Mouse (Mus musculus) thymus, postnatal 4 days (tissue): ENCODE measurements around the gene Ndufv2.

Experiments used
- DNase-seq: peaks from one replicate; pipeline ENCODE4 v3.0.0; 2021

Gene Ndufv2

DNA sequence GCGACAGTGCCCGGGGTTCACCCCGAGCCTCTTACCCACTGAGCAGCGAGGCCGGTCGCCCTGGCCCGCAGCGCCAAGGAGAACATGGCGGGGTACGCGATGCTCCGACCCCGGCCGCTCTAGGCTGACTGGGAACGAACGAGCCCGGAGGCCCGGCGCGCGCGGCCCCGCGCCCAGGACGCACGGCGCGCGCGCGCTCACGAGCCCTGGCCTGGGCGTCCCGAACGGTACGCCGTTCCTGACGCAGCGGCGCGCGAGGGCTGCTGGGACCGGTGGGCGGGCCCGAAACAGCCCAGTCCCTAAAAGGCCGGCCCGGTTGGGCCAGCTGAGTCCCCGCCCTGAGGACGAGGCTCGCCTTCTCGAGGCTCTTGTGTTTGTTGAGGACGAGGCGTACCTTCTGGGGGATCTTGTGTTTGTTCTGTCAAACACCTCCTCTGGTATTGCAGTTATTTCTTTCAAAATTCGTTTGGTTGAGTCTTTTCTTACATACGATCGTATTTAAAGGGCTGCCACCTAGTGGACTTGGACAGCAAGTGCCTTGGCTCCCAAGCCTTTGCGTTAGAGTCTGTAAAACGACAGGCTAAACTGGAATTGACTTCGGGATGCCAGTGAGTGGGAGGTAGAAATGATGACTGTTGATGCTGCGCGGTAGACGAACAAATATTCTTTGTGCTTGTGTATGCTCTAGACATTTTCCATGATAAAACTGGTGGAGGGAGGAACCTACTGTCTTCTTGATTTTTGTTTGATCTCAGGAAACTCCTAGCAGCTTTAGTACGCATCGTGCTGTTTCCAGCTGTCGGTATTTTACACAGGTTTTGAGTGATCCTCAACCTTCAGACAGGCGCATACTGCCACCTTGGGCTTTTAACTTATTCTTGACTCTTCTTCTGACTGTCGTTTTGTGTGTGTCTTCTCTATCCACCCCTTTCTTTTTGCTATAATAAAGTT, at the start of gene Ndufv2:
Gene Ndufv2 (minus strand): TSS at position 180 of the 951 bp plus-strand sequence.
- DNase-seq, result peak; percentile 95

DNA sequence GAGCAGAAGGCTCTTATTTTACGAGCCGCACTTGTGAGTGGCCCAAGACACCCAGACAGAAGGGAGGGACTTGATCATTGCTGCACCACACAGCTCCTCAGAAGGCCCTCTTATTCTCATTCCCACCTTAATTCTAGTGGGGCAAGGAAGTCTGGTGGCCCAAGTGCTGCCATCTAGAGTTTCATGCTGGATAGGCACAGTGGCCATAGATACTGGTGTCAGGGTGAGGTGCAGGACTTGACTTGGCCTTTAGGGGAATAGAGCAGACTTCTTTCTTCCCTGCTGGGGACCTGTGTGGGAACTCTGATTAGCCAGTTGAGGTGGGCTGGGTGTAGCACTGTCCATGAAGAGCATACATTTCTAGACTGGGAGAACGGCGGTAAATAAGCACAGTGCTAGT, 29.9 kb upstream of the Ndufv2 start:
- DNase-seq, result peak; percentile 66

DNA sequence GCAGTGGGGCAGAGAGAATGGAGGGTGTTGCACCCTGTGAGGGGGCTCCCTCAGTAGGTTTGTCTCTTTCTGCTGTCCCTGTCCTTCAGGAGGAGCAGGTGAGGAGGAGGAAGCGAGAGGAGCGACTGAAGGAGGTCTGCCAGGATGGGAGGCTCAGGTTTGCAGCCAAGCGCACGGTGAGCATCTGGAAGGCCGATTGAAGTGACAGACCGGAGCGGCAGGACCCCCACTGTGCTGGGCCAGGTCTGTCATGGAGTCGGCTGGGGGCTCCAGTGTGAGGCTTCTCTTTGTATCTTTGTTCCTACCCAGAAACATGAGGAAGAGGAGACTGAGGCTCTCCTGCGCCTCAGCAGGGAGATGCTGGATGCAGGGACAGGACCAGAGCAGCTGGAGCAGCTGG, 29.0 kb upstream of the Ndufv2 start:
- no peak for DNase-seq

DNA sequence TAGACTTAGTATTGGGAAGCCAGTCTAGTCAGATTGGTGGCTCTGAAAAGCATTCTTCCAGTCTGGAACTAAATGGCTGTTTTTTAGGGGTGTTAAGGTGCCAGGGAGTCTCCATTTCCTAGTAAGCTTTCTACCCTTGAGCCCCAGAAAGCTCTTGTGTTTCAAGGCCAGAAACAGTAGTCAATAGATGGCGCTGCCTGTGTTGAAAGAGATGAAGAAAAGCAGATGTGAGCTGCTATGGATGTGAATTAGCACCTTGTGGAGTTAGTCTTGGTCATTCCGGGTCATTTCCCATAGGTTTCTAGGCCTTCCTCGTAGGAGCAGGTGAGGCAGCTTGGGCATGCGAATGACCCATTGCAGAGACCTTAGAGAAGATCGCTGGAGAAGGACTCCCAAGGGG, 23.9 kb upstream of the Ndufv2 start:
- no peak for DNase-seq

DNA sequence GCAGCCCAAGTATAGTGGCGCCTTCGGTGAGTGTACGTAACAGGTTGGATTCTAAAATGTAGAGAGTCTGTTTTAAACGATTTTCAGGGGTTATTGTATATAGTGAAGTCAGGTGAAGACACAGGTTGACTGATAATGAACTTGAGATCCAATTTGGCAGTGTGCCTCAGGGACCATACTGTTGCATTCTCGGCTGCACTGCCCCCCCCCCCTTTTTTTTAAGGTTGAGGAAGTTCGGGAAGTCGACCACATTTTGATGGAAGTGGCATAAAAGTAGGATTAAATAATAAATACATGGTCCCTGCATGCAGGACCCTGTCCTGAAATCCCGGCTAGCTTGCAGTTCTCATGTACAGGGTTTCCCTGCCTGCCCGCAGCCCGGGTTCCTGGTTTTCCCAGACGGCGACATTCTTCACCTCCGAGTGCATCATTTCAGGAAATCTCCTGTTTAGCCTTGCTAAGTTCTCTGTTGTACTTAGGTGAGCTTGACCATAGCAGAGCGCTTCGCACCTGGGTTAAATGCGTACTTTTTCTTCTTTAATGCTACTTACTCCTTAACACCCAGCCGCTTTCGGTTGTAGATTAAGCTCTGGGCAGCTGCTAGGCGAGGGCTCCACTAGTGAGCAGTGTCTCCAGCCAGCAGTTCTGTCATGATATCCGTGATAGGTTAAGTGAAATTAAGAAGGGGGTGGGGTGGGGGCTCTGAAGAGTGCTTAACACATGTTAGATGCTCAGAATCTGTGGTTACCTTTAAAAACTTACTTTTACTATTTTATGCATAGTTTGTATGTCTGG, 22.7 kb upstream of the Ndufv2 start:
- peak; percentile 32 for DNase-seq

DNA sequence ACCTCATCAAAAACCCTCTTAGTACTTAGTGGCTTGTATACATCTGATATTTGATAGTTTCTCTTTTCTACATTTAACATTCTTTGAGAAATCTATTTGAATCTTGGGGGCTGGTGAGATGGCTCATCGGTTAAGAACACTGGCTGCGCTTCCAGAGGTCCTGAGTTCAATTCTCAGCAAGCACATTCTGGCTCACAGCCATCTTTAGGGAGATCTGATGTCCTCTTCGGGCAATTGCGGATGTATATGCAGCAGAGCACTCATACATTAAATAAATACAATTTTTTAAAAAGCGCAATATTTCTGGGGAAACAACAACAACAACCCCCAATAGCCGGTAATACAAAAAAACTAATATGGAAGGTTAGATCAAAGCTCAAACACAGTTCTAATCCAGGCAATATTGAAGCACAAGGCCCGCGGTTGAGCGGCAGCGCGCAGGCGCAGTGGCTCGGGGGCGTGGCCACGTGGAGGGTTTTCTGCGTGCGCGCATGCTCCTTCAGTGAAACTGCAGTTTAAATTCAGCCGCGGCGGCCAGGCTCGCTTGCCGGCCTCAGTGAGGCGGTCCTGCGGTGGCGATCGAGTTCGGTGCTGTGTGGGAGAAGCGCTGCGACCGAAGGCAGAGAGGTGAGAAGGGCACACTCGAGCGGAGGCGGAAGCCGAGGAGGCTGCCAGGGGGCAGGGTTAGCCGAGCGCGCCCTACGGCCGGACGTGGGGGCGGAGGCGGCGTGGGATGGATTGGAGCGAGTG, 21.9 kb upstream of the Ndufv2 start, which contains the start of gene Ddx11:
Gene Ddx11 (plus strand): TSS at position 455 of the 750 bp plus-strand sequence.
- DNase-seq, result peak; percentile 98

DNA sequence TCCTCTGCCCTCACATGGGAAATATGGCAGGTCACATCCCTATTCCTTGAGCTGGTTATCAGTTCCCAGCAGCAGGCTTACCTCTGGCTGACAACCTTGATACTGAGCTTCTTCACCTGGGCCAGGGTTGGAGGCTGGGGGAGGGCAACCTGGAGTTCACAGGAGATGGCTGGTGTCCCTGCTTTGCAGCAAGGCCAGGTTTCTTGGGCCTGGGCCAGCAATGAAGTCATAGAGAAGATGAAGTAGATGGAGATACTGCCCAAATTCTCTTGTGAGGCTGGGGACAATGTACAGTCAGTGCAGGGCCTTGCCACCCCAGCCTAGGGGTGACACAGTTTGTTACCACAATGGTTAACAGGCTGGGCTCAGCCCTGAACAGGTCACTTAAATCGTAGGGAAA, 19.3 kb upstream of the Ndufv2 start:
- DNase-seq, result no peak

DNA sequence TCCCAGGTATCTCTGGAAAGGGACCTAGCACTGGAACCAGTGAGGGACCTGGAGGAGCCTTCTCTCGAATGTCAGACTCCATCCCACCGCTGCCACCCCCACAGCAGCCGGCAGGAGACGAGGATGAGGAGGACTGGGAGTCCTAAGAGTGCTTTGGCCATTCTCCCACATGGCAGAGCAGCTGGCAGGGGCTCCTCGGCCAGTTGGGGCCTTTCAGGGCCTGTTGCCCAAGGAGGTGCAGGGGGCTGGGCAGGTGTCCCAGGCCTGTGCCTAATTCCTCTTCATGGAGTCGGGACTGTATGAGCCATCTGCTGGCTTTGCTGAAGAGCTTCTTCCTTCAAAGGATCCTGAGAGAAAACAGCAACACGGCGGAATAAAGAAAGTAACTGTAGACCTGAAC, 17.6 kb upstream of the Ndufv2 start:
- DNase-seq, result no peak

DNA sequence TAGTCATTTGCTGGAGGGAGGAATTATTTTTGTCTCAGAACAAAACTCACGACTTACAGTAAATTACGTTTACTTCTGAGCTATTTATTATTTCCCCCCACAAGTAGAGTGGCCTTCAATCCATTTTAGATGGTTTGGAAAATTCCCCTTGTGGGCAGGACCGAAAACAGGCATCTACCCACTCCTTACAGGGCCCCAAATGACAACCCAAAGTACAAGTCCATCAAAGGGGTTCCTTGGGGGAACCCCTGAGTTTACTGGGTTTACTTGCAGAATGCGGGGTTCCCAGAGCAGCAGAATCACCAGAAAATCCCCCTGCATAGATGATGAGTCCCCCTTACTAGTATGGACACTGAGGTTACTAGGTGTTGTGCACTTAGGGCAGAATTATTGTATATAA, 10.8 kb upstream of the Ndufv2 start:
- DNase-seq, result no peak

DNA sequence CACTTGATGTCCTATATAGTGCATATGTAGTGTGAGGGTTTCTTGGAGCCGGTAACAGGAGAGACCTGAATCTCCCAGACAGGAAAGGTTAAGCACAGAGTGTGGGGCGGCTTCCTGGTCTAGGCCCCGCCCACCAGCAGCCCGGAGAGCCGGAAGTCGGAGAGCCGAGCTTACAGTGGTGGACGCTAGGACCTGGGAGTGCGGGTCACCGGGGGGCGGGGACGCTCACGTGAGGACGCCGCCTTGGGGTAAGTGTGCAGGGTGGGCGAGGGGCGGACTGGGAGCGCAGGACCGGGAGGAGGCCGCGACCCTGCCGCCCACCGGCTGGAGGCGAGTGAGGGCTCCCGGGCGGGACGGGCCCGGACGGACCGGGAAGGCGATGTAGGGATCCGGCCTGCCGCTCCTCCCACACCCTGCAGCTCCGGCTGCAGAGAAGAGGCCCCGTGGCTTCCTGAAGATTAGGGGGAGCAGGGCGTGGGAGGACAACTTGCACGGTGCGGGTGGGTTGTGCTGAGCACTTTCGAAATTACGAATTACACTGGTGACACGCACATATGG, 10.1 kb upstream of the Ndufv2 start, which contains the start of gene Washc1:
Gene Washc1 (plus strand): TSS at position 144 of the 558 bp plus-strand sequence.
- DNase-seq, result peak; percentile 93

DNA sequence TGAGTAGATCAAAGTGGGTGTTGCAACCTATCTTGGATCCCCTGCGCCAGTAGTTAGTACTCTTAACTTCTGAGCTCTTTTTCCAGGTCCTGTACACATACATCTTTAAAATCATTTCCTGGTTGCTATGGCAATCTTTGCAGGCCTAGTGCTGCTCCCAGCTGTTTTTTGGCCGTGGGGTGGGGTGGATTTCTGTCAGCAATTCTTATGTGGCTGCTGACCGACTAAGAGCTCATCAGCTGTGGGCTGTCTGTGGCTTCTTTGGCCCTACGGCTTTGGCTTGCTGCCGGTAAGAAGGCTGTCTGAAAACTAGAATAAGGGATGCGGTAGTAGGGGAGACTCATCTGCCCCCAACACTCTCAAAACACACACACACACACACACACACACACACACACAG, 9.4 kb upstream of the Ndufv2 start:
- DNase-seq, result peak; percentile 47

DNA sequence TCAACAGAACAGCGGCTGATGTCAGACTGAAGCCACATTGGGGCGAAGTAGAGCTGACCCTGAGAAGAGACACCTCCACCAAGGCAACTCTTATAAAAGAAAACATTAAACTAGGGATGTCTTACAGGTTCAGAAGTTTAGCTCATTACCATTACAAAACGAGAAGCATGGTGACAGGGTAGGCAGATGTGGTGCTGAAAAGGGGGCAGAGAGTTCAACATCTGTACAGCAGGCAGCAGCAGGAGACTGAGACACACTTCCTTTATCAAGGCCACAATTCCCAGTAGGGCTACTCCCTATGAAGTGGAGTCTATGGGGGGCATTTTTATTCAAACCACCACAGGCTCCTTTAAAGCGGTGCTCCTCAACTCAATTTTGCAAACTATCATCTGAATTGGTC, 6.8 kb upstream of the Ndufv2 start:
- DNase-seq, result no peak

DNA sequence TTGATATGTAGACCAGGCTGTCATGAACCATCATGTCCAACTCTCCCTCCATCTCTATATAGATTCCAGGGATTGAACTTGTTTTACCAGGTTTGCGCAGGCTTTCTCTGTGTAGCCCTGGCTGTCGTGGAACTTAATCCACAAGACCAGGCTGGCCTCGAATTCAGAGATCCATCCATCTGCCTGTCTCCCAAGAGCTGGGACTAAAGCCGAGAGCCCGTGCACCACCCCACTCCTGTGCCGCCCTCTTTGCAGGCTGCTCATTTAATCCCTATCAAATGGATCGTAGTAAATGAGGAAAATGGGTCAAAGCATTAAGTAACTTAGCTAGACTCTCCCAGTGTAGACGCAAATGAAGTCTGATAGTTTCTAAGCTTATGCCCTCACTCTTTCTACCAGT, 6.1 kb upstream of the Ndufv2 start:
- no peak for DNase-seq

DNA sequence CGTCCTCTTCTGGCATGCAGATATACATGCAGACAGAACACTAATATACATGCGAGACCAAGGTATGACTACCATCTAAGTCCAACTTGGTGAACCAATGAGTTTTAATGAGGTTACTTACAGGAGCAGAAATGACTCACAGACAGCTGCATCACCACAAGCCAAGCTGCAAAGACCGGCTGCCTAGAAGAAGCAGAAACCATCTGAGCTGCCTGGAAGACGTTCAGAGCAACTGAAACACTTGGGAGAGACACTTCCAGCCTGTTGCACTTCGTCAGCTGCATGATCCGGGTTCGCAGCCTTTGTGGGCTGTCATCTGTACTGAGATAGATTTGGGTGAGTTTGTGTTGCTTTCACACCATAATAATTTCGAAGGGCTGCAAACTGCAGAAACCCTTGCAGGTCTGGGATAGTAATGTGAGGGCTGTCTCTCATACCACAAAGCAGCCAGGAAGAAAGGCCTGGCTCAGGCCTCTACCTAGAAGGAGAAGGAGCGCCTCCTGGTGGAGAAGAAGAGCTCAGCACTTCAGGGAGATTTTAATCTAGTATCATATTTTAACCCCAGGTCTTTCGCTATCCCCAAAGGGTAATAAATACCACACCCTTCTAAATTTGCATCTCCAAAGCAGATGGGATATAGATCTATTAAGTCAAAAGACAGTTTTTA, 5.4 kb upstream of the Ndufv2 start:
- peak; percentile 83 for DNase-seq

DNA sequence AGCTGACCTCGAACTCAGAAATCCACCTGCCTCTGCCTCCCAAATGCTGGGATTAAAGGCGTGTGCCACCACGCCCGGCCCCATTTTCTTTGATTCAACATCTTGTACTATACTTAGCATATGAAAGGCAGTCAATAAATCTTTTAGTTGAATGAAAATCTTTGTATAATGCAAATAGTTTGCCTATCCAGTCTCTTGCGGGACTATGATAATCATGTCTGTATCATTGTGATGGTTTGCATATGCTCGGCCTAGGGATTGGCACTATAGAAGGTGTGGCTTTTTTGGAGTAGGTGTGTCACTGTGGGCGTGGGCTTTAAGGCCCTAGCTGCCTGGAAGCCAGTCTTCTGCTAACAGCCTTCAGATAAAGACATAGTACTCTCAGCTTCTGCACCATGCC, 2.7 kb upstream of the Ndufv2 start:
- no peak for DNase-seq

DNA sequence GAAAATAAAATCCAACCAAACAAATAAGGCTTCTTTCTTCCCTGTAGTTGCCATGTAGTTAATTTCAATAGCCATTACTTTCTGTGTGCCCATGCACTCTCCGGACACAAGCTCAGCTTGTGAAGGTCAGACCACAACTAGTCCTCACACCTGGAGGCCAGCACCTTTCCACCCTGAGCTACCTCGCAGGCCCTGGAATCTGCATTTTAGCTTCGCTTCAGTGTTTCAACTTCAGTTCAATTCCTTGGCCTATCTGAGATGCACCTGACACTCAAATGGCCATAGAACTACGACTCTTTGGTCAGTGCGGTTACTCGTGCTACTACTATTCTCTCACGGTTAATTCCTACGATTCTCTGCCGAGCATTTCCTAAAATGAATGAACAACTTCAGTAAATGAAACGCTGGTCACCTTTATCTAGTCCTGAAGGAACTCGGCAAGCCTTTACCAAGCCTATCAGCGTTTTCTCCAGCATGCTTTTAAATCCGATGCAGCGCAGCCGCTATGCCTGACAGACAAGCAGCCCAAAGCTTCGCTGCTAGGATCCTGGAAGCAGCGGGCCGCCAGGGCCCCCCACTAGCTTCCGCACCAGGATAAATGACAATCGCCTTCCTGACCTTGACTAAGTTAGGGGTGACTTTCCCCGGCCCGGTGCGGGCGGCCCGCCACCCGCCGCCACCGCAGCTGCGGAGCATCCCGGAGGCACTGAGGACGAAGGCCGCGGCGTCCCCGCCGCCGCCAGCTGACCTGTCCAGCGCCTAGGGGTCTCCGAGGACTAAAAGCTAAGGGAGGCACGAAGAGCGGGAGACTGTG, 586 bp downstream of the Ndufv2 start:
- DNase-seq, result peak; percentile 28

DNA sequence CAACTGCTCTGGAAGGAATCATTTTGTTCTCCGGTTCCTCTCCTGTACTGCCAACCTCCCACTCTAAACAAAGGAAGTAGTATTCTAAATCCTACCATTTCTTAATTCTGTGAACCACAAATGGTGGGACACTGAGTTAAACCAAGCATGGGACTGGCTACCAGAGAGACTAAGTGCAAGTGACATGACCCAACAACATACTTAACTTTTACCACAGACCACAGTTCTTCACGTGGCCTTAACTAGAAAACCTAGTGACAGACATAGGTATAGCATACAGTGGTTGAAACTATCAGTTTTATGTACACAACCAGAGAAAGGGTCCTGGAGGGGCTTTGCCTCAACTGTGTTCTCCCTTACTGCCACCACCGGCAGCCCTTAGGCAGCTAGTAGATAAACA, 8.7 kb downstream of the Ndufv2 start:
- no peak for DNase-seq

DNA sequence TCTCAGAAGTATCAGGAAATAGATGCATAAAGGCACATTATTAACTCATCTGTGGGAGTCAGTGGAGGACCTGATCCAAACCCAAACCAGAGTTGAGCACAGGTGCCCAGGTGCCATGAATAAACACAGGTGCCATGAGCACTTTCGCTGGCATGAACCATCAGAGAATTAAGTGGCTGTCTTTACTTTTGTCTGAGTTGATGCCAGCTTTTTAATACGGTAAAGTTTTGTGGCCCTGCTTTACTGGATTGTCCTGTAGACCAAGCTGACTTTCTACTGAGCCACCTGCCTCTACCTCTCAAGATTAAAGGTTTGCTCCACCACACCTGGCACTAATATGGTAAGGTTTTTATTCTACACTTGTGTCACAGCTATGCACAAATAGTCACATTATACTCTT, 9.3 kb downstream of the Ndufv2 start:
- no peak for DNase-seq

DNA sequence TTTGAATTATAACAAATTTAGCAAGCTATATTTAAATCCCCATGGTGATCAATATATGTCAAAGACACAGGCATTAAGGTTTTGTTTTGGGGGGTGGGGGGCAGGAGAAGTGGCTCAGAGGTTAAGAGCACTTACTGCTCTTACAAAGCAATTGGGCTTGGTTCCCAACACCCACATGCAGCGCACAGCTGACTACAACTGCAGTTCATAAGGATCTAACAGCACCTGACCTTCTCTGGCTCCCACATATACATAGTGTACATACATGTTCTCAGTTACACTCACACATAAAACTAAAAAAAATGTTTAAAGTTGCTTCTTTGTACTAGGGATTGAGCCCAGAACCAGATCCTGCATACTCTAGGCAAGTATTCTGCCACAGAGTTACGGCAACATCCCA, 10.0 kb downstream of the Ndufv2 start:
- no peak for DNase-seq

DNA sequence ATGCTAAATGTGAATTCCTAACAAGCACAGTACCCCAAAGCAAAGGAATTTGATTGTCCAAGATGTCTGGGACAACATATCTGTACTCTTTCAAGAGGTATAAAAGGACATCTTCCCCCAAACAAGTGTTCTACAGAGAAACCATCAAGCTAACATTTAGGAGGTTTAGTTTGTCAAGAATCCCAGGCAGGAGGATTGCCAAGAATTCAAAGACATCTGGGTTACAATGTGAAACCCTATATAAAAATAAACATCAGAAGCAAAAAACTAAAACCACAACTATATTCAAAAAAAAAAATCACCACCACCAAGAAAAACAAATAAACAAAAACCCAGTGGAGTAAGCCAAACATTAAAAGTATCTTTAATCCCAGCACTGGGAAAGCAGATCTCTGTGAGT, 11.1 kb downstream of the Ndufv2 start:
- no peak for DNase-seq

DNA sequence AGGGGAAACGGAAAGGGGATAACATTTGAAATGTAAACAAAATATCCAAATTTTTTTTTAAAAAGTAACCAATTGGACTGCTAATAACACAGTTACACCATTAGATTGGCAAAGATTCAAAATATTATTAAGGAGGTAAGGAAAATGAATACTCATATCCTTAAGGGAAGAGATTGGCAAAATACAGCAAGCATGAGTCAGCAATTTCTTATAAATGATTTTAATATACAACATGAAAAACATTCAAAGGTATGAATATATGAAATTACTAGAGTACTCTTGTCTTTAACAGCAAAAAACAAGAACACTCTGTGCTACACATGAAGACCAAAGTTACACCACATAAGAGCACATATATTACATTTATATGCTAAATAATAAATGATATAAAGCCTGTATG, 16.3 kb downstream of the Ndufv2 start:
- DNase-seq, result no peak
